Mouse (Mus musculus) kidney, embryonic 16.5 days (tissue): ENCODE data around the gene Hdac7. TPM values are rescaled to one million over a fixed set of nuclear protein-coding genes. Genes with fewer than 3 reads are reported as not detected.
A peak's percentile ranks its signal among the peaks of the same experiment; 100 is the strongest.
"Not testable (repeated sequence)": the region's sequence is repeated elsewhere in the genome, so short reads cannot be mapped to it uniquely, and the experiment has no call there.

Experiments
- ATAC-seq: fragments of 200-750 bp; cut with Nextera tagmentation; 2 replicates; pipeline ENCODE4 v1.8.0; 2017; ENCODE audit warnings: moderate TSS enrichment; ENCODE audit not compliant: low FRiP score, low TSS enrichment
- H3K27ac ChIP-seq: fragments of 300-500 bp; sonication (generic); 2 replicates; pipeline ENCODE4 v1.5.1; 2014; ENCODE audit warnings: low read length
- H3K27me3 ChIP-seq: fragments of 300-500 bp; sonication (generic); 2 replicates; pipeline ENCODE4 v1.6.1; 2014; ENCODE audit warnings: low read length, control low read depth, mixed read lengths; ENCODE audit not compliant: insufficient read depth
- H3K36me3 ChIP-seq: fragments of 300-500 bp; sonication (generic); 2 replicates; pipeline ENCODE4 v1.6.1; 2014; ENCODE audit warnings: low read length, control low read depth, mixed read lengths; ENCODE audit not compliant: insufficient read depth
- H3K4me1 ChIP-seq: fragments of 300-500 bp; sonication (generic); 2 replicates; pipeline ENCODE4 v1.6.1; 2014; ENCODE audit warnings: low read length, control low read depth, mixed read lengths; ENCODE audit not compliant: insufficient read depth
- H3K4me2 ChIP-seq: fragments of 300-500 bp; sonication (generic); replicated peaks from 2 replicates; pipeline ENCODE4 v1.6.1; 2014; ENCODE audit warnings: low read depth, low read length
- H3K4me3 ChIP-seq: fragments of 300-500 bp; sonication (generic); 2 replicates; pipeline ENCODE4 v1.5.1; 2014; ENCODE audit warnings: mild to moderate bottlenecking, low read length
- H3K9ac ChIP-seq: fragments of 300-500 bp; sonication (generic); replicated peaks from 2 replicates; pipeline ENCODE4 v1.6.1; 2014; ENCODE audit warnings: low read length
- H3K9me3 ChIP-seq: fragments of 300-500 bp; sonication (generic); 2 replicates; pipeline ENCODE4 v1.6.1; 2016; ENCODE audit warnings: low read length, control low read depth
- WGBS: fragments of 180-500 bp; shearing (Covaris S2); extraction: QIAGEN DNeasy Blood & Tissue Kit; methylation state at CpG from one replicate; pipeline ENCODE4 v1.1.7; 2014; 5-methylcytosine and 5-hydroxymethylcytosine counted together
- polyA plus RNA-seq: library from polyadenylated mRNA; unstranded; fragments of >200 nt; fragmentation: Nextera tagmentation; extraction: Ambion mirVana; gene quantifications from 2 replicates; pipeline ENCODE4 v1.2.1, GENCODE M21; 2015

Gene Hdac7
- polyA plus RNA-seq, 1 experiment from 2014 or later: 37.3 TPM

- Histone ChIP-seq H3K4me3 (no peak overlapping the region), H3K36me3 (no peaks in the 10 kb centered on the region), H3K4me2 (no peak overlapping the region), H3K9ac (no peak overlapping the region), H3K4me1 (peaks cover 4% of the 10 kb centered on the region; the same call in 1 of the 2 replicates), H3K9me3 (no peaks in the 10 kb centered on the region), H3K27ac (no peak overlapping the region), H3K27me3 (no peaks in the 10 kb centered on the region)
- 34% methylated on average over 9 of the region's 9 CpGs for WGBS
- peak; percentile 66 for ATAC-seq
These were observed 29.4 kb upstream of the Hdac7 start for GRCm38 (mm10) chr15:97873717-97874116.

- H3K9ac ChIP-seq: no peak overlapping the region
- 94% methylated on average over 8 of the region's 8 CpGs for WGBS
- ATAC-seq: no peak
- H3K9me3 ChIP-seq: 0 out of 2 replicates have a peak, but pooled peaks cover 5% of the 10 kb centered on the region
- no peak overlapping the region for H3K27ac ChIP-seq
- no peak overlapping the region for H3K4me2 ChIP-seq
- no peak overlapping the region for H3K4me3 ChIP-seq
- H3K36me3 ChIP-seq: no peaks in the 10 kb centered on the region
- H3K4me1 ChIP-seq: peaks cover 4% of the 10 kb centered on the region; the same call in 1 of the 2 replicates
- no peaks in the 10 kb centered on the region for H3K27me3 ChIP-seq
These were observed 27.9 kb upstream of the Hdac7 start for GRCm38 (mm10) chr15:97872161-97872560.

GRCm38 (mm10) chr15:97871055-97872030 is 27.0 kb upstream of the Hdac7 start:
- H3K9ac ChIP-seq: no peak overlapping the region
- no peaks in the 10 kb centered on the region for H3K27me3 ChIP-seq
- peaks cover 4% of the 10 kb centered on the region; the same call in 1 of the 2 replicates for H3K4me1 ChIP-seq
- H3K4me2 ChIP-seq: no peak overlapping the region
- WGBS: 79% methylated on average over 19 of the region's 19 CpGs
- H3K4me3 ChIP-seq: no peak overlapping the region
- H3K27ac ChIP-seq: no peak overlapping the region
- ATAC-seq: no peak
- H3K9me3 ChIP-seq: peaks cover 13% of the 10 kb centered on the region; the same call in 1 of the 2 replicates
- H3K36me3 ChIP-seq: peaks cover 6% of the 10 kb centered on the region

GRCm38 (mm10) chr15:97870116-97870515 is 25.8 kb upstream of the Hdac7 start:
- H3K9me3 ChIP-seq: peaks cover 17% of the 10 kb centered on the region; the same call in 1 of the 2 replicates
- 74% methylated on average over 4 of the region's 4 CpGs for WGBS
- H3K36me3 ChIP-seq, H3K4me2 ChIP-seq, ATAC-seq, H3K4me1 ChIP-seq, H3K27me3 ChIP-seq, H3K4me3 ChIP-seq, H3K27ac ChIP-seq, H3K9ac ChIP-seq: not testable (repeated sequence)

GRCm38 (mm10) chr15:97868985-97869384 is 24.7 kb upstream of the Hdac7 start:
- 81% methylated on average over 6 of the region's 6 CpGs for WGBS
- Histone ChIP-seq H3K27ac (no peak overlapping the region), H3K36me3 (peaks cover 6% of the 10 kb centered on the region), H3K4me3 (no peak overlapping the region), H3K9ac (no peak overlapping the region), H3K4me2 (no peak overlapping the region), H3K4me1 (peaks cover 6% of the 10 kb centered on the region; the same call in 1 of the 2 replicates), H3K9me3 (peaks cover 17% of the 10 kb centered on the region; the same call in 1 of the 2 replicates), H3K27me3 (no peaks in the 10 kb centered on the region)
- ATAC-seq: no peak

- Histone ChIP-seq H3K27ac (no peak overlapping the region), H3K9ac (no peak overlapping the region), H3K27me3 (no peaks in the 10 kb centered on the region), H3K4me3 (no peak overlapping the region), H3K4me2 (no peak overlapping the region), H3K4me1 (0 out of 2 replicates have a peak, but pooled peaks cover 3% of the 10 kb centered on the region), H3K9me3 (peaks cover 17% of the 10 kb centered on the region; the same call in 1 of the 2 replicates), H3K36me3 (peaks cover 6% of the 10 kb centered on the region)
- WGBS: 91% methylated on average over 2 of the region's 2 CpGs
- no peak for ATAC-seq
These were observed 21.7 kb upstream of the Hdac7 start for GRCm38 (mm10) chr15:97865988-97866387.

- WGBS: 56% methylated on average over 6 of the region's 6 CpGs
- Histone ChIP-seq H3K36me3 (peaks cover 6% of the 10 kb centered on the region), H3K9ac (no peak overlapping the region), H3K4me2 (no peak overlapping the region), H3K27me3 (no peaks in the 10 kb centered on the region), H3K27ac (no peak overlapping the region), H3K4me1 (0 out of 2 replicates have a peak, but pooled peaks cover 3% of the 10 kb centered on the region), H3K4me3 (no peak overlapping the region), H3K9me3 (peaks cover 17% of the 10 kb centered on the region; the same call in 1 of the 2 replicates)
- no peak for ATAC-seq
These were observed 20.9 kb upstream of the Hdac7 start for GRCm38 (mm10) chr15:97865175-97865574.

- H3K9me3 ChIP-seq: peaks cover 17% of the 10 kb centered on the region; the same call in 1 of the 2 replicates
- H3K9ac ChIP-seq: no peak overlapping the region
- no peaks in the 10 kb centered on the region for H3K27me3 ChIP-seq
These were observed 20.2 kb upstream of the Hdac7 start for GRCm38 (mm10) chr15:97864361-97865045.

GRCm38 (mm10) chr15:97863494-97863881 is 19.2 kb upstream of the Hdac7 start:
- H3K4me1 ChIP-seq: 0 out of 2 replicates have a peak, but pooled peaks cover 3% of the 10 kb centered on the region
- peaks cover 17% of the 10 kb centered on the region; the same call in 1 of the 2 replicates for H3K9me3 ChIP-seq
- H3K4me3 ChIP-seq: no peak overlapping the region
- no peak for ATAC-seq
- no peak overlapping the region for H3K4me2 ChIP-seq
- WGBS: 82% methylated on average over 18 of the region's 18 CpGs
- no peak overlapping the region for H3K9ac ChIP-seq
- no peaks in the 10 kb centered on the region for H3K27me3 ChIP-seq
- H3K27ac ChIP-seq: no peak overlapping the region
- peaks cover 9% of the 10 kb centered on the region for H3K36me3 ChIP-seq

More at GRCm38 (mm10) chr15:97864361-97865045, 20.2 kb upstream of the Hdac7 start:
- H3K4me3 ChIP-seq: no peak overlapping the region
- H3K4me1 ChIP-seq: 0 out of 2 replicates have a peak, but pooled peaks cover 3% of the 10 kb centered on the region
- H3K4me2 ChIP-seq: no peak overlapping the region
- 49% methylated on average over 8 of the region's 8 CpGs for WGBS
- no peak overlapping the region for H3K27ac ChIP-seq
- no peak for ATAC-seq
- peaks cover 9% of the 10 kb centered on the region for H3K36me3 ChIP-seq
